Mouse (Mus musculus) heart, postnatal 36 days (tissue): ENCODE data around the gene Lrrc14b. TPM values are rescaled to one million over a fixed set of nuclear protein-coding genes. Genes with fewer than 3 reads are reported as not detected.

Experiments
- microRNA-seq, 2 experiments: library from miRNA; unstranded; fragments of <30 nt; microRNA quantifications; one replicate each; pipeline ENCODE4 v1.2.0; 2021; ENCODE audit warnings: borderline number of aligned reads in 2 of 2
- total RNA-seq, 2 experiments: library from RNA; stranded (reverse); gene quantifications; 2 replicates each; pipeline ENCODE4 v1.2.3; 2021

Lrrc14b gene
- total RNA-seq, 2 experiments from 2014 or later = 68.0 to 78.6 TPM

Small RNA genes lying within 50 kb of the gene (microRNA-seq; reads per million reads assigned to microRNA genes)
- 0 reads per million in 2 experiments for gene Mir692-3

Other genes with a start within 250 kb of the Lrrc14b start
- gene Slc9a3, start 242.5 kb downstream of the Lrrc14b start, total RNA-seq = under 1 TPM; 0.22 to 0.56 TPM
- gene Exoc3, start 155.3 kb downstream of the Lrrc14b start, total RNA-seq = 10 to 100 TPM; 45.6 to 46.3 TPM
- under 1 TPM; 0.73 to 0.97 TPM for gene Ahrr, start 71.7 kb downstream of the Lrrc14b start, total RNA-seq
- gene Pdcd6, start 46.4 kb downstream of the Lrrc14b start, total RNA-seq = 10 to 100 TPM; 42.2 to 47.1 TPM
- 1,000 to 10,000 TPM; 1,522 to 1,570 TPM for gene Sdha, start 13.7 kb downstream of the Lrrc14b start, total RNA-seq
- gene Ccdc127, start 13.7 kb downstream of the Lrrc14b start, total RNA-seq = 10 to 100 TPM; 46.4 to 50.7 TPM
- gene Zfp72, start 26.8 kb upstream of the Lrrc14b start, total RNA-seq = 1 to 10 TPM; 2.6 to 3.6 TPM
- 100 to 1,000 TPM; 275 to 280 TPM for gene Ftl1-ps1, start 35.7 kb upstream of the Lrrc14b start, total RNA-seq
- gene Zfp825, start 130.0 kb upstream of the Lrrc14b start, total RNA-seq = 1 to 10 TPM; 6.2 to 6.6 TPM